Mouse (Mus musculus) heart, adult 9 months (tissue): Measurements from ENCODE around the gene Tekt3.
A peak's percentile ranks its signal among the peaks of the same experiment; 100 is the strongest.

Experiments used
- DNase-seq, 2 experiments: peaks; one replicate each; pipeline ENCODE4 v3.0.0; 2022; ENCODE audit warnings: low spot score in 2 of 2

Gene Tekt3

GRCm38 (mm10) chr11:63124316-63124715 is 62.9 kb downstream of the Tekt3 start:
- no peak for DNase-seq

- peak; percentile 69 to 77 for DNase-seq
These were observed 64.5 kb downstream of the Tekt3 start for GRCm38 (mm10) chr11:63125832-63126456.

- no peak for DNase-seq
These were observed 65.5 kb downstream of the Tekt3 start for GRCm38 (mm10) chr11:63126976-63127375.

GRCm38 (mm10) chr11:63127513-63127912 is 66.1 kb downstream of the Tekt3 start:
- DNase-seq, result no peak

- DNase-seq, result peak; percentile 77 to 81
These were observed 67.3 kb downstream of the Tekt3 start, which contains the start of gene Pmp22 for GRCm38 (mm10) chr11:63128784-63129183. TSS of gene Pmp22 (plus strand) at chr11:63128982.

GRCm38 (mm10) chr11:63129375-63129774 is 67.9 kb downstream of the Tekt3 start:
- peak; percentile 68 to 72 for DNase-seq

- no peak for DNase-seq
These were observed 68.4 kb downstream of the Tekt3 start for GRCm38 (mm10) chr11:63129840-63130239.

GRCm38 (mm10) chr11:63130497-63130896 is 69.0 kb downstream of the Tekt3 start:
- DNase-seq, result peak; percentile 85 to 90

GRCm38 (mm10) chr11:63131001-63131692 is 69.7 kb downstream of the Tekt3 start:
- peak; percentile 81 to 86 for DNase-seq

GRCm38 (mm10) chr11:63131693-63132040 is 70.2 kb downstream of the Tekt3 start:
- no peak for DNase-seq

GRCm38 (mm10) chr11:63132151-63132500 is 70.7 kb downstream of the Tekt3 start:
- DNase-seq, result no peak

- DNase-seq, result peak; percentile 87 to 89
These were observed 71.3 kb downstream of the Tekt3 start for GRCm38 (mm10) chr11:63132501-63133435.

GRCm38 (mm10) chr11:63134021-63134420 is 72.6 kb downstream of the Tekt3 start:
- DNase-seq, result no peak

- DNase-seq, result peak in 1 of 2 experiments; percentile 30
These were observed 73.5 kb downstream of the Tekt3 start for GRCm38 (mm10) chr11:63134742-63135482.

- peak; percentile 87 to 94 for DNase-seq
These were observed 74.2 kb downstream of the Tekt3 start for GRCm38 (mm10) chr11:63135622-63136021.

- DNase-seq, result peak; percentile 87
These were observed 74.8 kb downstream of the Tekt3 start for GRCm38 (mm10) chr11:63136205-63136604.

- DNase-seq, result no peak
These were observed 75.5 kb downstream of the Tekt3 start for GRCm38 (mm10) chr11:63136836-63137416.

- DNase-seq, result no peak
These were observed 77.3 kb downstream of the Tekt3 start for GRCm38 (mm10) chr11:63138739-63139138.

GRCm38 (mm10) chr11:63142311-63142710 is 80.9 kb downstream of the Tekt3 start:
- DNase-seq, result no peak

GRCm38 (mm10) chr11:63142816-63143215 is 81.4 kb downstream of the Tekt3 start:
- no peak for DNase-seq

GRCm38 (mm10) chr11:63143486-63143885 is 82.0 kb downstream of the Tekt3 start:
- peak; percentile 58 for DNase-seq
